Mouse (Mus musculus): Measurements from ENCODE around the gene Cct4. TPM values are rescaled to one million over a fixed set of nuclear protein-coding genes. Genes with fewer than 3 reads are reported as not detected.
A peak's percentile ranks its signal among the peaks of the same experiment; 100 is the strongest.

Gene Cct4
- total and polyA plus RNA-seq, 3 experiments: 482 to 874 (median 569) TPM

GRCm38 (mm10) chr11:23007481-23008180 is 17.3 kb downstream of the Cct4 start, which contains the start of gene Fam161a (continued):
- TF ChIP-seq RAD21 (IDR thresholded peaks at IDR 0.05; ENCODE audit: low read depth, low read length): no peak
- TF ChIP-seq JUND (conservative IDR thresholded peaks at IDR 0.05; ENCODE audit: low read depth, low read length): no peak; the same call in 1 of the 2 replicates
- no peak for TF ChIP-seq SIN3A (IDR thresholded peaks at IDR 0.05; ENCODE audit: low read length)
- TF ChIP-seq JUN (IDR thresholded peaks at IDR 0.05; ENCODE audit: insufficient read depth, low read depth, low read length): no peak
- TF ChIP-seq TBP (conservative IDR thresholded peaks at IDR 0.05; ENCODE audit: low read depth, low read length): peak; percentile 60
- peak; percentile 51; the same call in 1 of the 2 replicates for TF ChIP-seq ZMIZ1 (IDR thresholded peaks at IDR 0.05; ENCODE audit: low read depth, low read length)
- no peak for TF ChIP-seq MXI1 (IDR thresholded peaks at IDR 0.05; ENCODE audit: low read depth, low read length)
- TF ChIP-seq UBTF (IDR thresholded peaks at IDR 0.05; ENCODE audit: low read depth, low read length): no peak
- peak; percentile 33; the same call in 1 of the 2 replicates for TF ChIP-seq MAX (IDR thresholded peaks at IDR 0.05; ENCODE audit: low read length)
- TF ChIP-seq MAFK (IDR thresholded peaks at IDR 0.05; ENCODE audit: insufficient replicate concordance, low read length): no peak

DNA sequence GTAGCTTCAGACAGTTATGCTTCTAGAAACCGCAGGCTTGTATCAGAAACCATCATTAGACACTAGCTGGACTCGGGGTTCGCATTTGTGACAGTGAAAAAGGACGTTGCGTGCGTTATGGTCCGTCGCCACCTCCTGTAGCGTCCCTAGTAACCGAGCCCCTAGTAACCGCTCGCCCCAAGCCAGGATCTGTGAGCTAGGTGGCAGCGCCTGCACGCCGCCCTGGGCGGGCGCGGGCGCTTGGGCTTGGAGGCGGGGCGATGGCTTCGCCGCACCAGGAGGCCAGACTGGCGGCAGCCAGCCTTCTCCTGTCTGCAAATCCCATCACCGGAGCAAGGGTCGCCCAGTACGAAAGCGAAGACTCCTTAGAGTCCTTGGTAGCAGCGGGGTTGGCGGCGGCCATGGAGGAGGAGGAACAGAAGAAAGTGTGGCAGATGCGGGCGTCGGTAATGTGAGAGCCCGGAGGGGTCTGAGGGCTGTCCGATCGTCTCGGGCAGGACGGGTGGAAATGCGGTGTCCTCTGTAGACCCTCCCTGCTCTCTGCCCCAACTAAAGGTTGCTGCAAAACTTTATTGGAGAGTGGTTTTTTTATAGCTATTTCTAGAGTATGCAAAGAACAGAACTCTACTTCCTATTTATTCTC is 18.0 kb downstream of the Cct4 start:
- Histone ChIP-seq H3K36me3 (replicated peaks in 1 of 2; ENCODE audit: control insufficient read depth in 1 of 2, insufficient read depth in 1 of 2, low read length in 1 of 2) (peaks cover 14 to 31% of the 10 kb centered on the region in 2 experiments), H3K9ac (ENCODE audit: insufficient read depth, low read depth) (peak overlapping the region; percentile 68), H3K79me2 (replicated peaks; ENCODE audit: control insufficient read depth, extremely low read depth, insufficient read depth, poor library complexity, severe bottlenecking) (no peaks in the 10 kb centered on the region), H3K9me3 (replicated peaks; ENCODE audit: low read length) (no peaks in the 10 kb centered on the region), H3K27me3 (replicated peaks) (no peaks in the 10 kb centered on the region), H3K4me3 (replicated peaks in 1 of 3; ENCODE audit: low read depth in 2 of 3, low read length in 2 of 3, poor library complexity in 1 of 3) (peak overlapping the region; percentile 60 to 78 (median 76)), H3K27ac (ENCODE audit: insufficient read depth, low read depth) (peak overlapping the region; percentile 50), H3K4me1 (ENCODE audit: control insufficient read depth in 1 of 2, insufficient read depth in 2 of 2) (peaks cover 3 to 13% of the 10 kb centered on the region in 2 experiments; a peak in 3 of 4 replicates), H3K4me2 (ENCODE audit: insufficient read depth, low read depth, poor library complexity, severe bottlenecking) (peak overlapping the region; percentile 80)
- dilution Hi-C loops (cut with MboI; ENCODE audit: extremely low pct_ligation_motif_present, extremely low pct_unique_long_range_greater_than_20kb, low sequenced_read_pairs): no loop called here
- peak; percentile 91 for DNase-seq (ENCODE audit: extremely low read depth)
- TF ChIP-seq MXI1 (IDR thresholded peaks at IDR 0.05; ENCODE audit: low read depth, low read length): peak; percentile 99
- no peak for TF ChIP-seq JUND (conservative IDR thresholded peaks at IDR 0.05; ENCODE audit: low read depth, low read length)
- peak; percentile 75 for TF ChIP-seq POLR2A (IDR thresholded peaks at IDR 0.05; ENCODE audit: low read depth, low read length)
- TF ChIP-seq NELFE (IDR thresholded peaks at IDR 0.05; ENCODE audit: low read depth, low read length): peak; percentile 64
- TF ChIP-seq RAD21 (IDR thresholded peaks at IDR 0.05; ENCODE audit: low read depth, low read length): peak; percentile 33
- peak; percentile 11; the same call in 1 of the 2 replicates for TF ChIP-seq CHD2 (IDR thresholded peaks at IDR 0.05; ENCODE audit: low read length)
- peak; percentile 48; the same call in 1 of the 2 replicates for TF ChIP-seq TCF12 (IDR thresholded peaks at IDR 0.05; ENCODE audit: low read depth, low read length)
- no peak for TF ChIP-seq ZNF384 (IDR thresholded peaks at IDR 0.05; ENCODE audit: low read depth, low read length)
- TF ChIP-seq E2F4 (IDR thresholded peaks at IDR 0.05; ENCODE audit: insufficient replicate concordance, low read depth, low read length): no peak
- peak; percentile 62; the same call in 1 of the 2 replicates for TF ChIP-seq UBTF (IDR thresholded peaks at IDR 0.05; ENCODE audit: low read depth, low read length)
- peak in 1 of 2 experiments; percentile 45; a peak in 2 of 4 replicates for TF ChIP-seq CTCF (conservative IDR thresholded peaks at IDR 0.05 in 1 of 2, IDR thresholded peaks at IDR 0.05 in 1 of 2; ENCODE audit: low read depth in 2 of 2, low read length in 2 of 2)
- peak; percentile 99 for TF ChIP-seq SIN3A (IDR thresholded peaks at IDR 0.05; ENCODE audit: low read length)
- peak; percentile 22; the same call in 1 of the 2 replicates for TF ChIP-seq IRF4 (IDR thresholded peaks at IDR 0.05; ENCODE audit: low read depth, low read length)
- peak; percentile 47; the same call in 1 of the 2 replicates for TF ChIP-seq NRF1 (IDR thresholded peaks at IDR 0.05; ENCODE audit: low read depth, low read length)
- no peak for TF ChIP-seq MEF2A (IDR thresholded peaks at IDR 0.05; ENCODE audit: borderline replicate concordance, low read depth, low read length)
- in situ Hi-C loops (cut with MboI; ENCODE audit: low pct_ligation_motif_present, low pct_unique_long_range_greater_than_20kb, low sequenced_read_pairs): loop anchor here (5.0 kb wide), 1 partner anchor 259 kb away; no protein-coding TSS in a partner anchor
